Mouse (Mus musculus): ENCODE results near the gene Trip10. TPM values are rescaled to one million over a fixed set of nuclear protein-coding genes. Genes with fewer than 3 reads are reported as not detected.
A peak's percentile ranks its signal among the peaks of the same experiment; 100 is the strongest.

Gene Trip10
- total and polyA plus RNA-seq, 3 experiments, result 21.5 to 40.0 (median 22.9) TPM

DNA sequence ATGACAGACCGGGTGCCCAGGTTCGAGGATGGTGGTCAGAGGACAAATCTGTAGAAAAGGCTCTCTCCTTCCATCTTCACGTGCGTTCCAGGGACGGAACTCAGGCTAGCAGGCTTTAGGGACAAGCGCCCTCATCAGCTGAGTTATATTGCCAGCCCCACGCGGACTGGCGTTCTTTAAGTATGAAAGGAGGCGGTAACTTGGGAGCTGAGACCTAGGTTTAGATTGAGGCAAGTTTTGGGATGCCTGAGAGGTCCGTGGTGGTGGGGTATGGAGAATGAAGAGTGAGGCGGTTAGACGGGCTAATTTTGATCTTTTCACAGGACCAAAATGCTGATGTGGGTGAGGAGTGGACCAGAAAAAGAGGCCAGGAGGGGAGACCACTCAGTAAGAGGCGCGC lies 25.4 kb downstream of the Trip10 start:
- Histone ChIP-seq H3K36me3 (replicated peaks in 1 of 2; ENCODE audit: control insufficient read depth in 1 of 2, insufficient read depth in 1 of 2, low read length in 1 of 2) (no peaks in the 10 kb centered on the region), H3K4me1 (ENCODE audit: control insufficient read depth in 1 of 2, insufficient read depth in 2 of 2) (peaks cover 11 to 32% of the 10 kb centered on the region in 2 experiments; a peak in 3 of 4 replicates), H3K9ac (ENCODE audit: insufficient read depth, low read depth) (peak overlapping the region; percentile 24; the same call in 1 of the 2 replicates), H3K9me3 (replicated peaks; ENCODE audit: low read length) (no peaks in the 10 kb centered on the region), H3K4me2 (ENCODE audit: insufficient read depth, low read depth, poor library complexity, severe bottlenecking) (peak overlapping the region; percentile 87), H3K27me3 (replicated peaks) (peaks cover 3% of the 10 kb centered on the region), H3K4me3 (replicated peaks in 1 of 3; ENCODE audit: low read depth in 2 of 3, low read length in 2 of 3, poor library complexity in 1 of 3) (peak overlapping the region; percentile 61 to 69 (median 62)), H3K79me2 (replicated peaks; ENCODE audit: control insufficient read depth, extremely low read depth, insufficient read depth, poor library complexity, severe bottlenecking) (no peaks in the 10 kb centered on the region), H3K27ac (ENCODE audit: insufficient read depth, low read depth) (no peak overlapping the region)
- in situ Hi-C loops (cut with MboI; ENCODE audit: low pct_ligation_motif_present, low pct_unique_long_range_greater_than_20kb, low sequenced_read_pairs), result no loop called here
- TF ChIP-seq CHD1 (IDR thresholded peaks at IDR 0.05; ENCODE audit: low read depth, low read length) (no peak), MAZ (IDR thresholded peaks at IDR 0.05; ENCODE audit: low read depth, low read length) (no peak), MAFK (IDR thresholded peaks at IDR 0.05; ENCODE audit: insufficient replicate concordance, low read length) (no peak), ZMIZ1 (IDR thresholded peaks at IDR 0.05; ENCODE audit: low read depth, low read length) (no peak), ZC3H11A (IDR thresholded peaks at IDR 0.05; ENCODE audit: low read depth, low read length) (no peak), BHLHE40 (IDR thresholded peaks at IDR 0.05; ENCODE audit: low read depth, low read length) (no peak), ZKSCAN1 (IDR thresholded peaks at IDR 0.05; ENCODE audit: borderline replicate concordance, low read depth, low read length) (no peak), SMC3 (IDR thresholded peaks at IDR 0.05; ENCODE audit: low read depth, low read length) (no peak), TCF12 (IDR thresholded peaks at IDR 0.05; ENCODE audit: low read depth, low read length) (no peak; the same call in 1 of the 2 replicates), NRF1 (IDR thresholded peaks at IDR 0.05; ENCODE audit: low read depth, low read length) (no peak), EP300 (IDR thresholded peaks at IDR 0.05; ENCODE audit: low read length) (no peak), POLR2AphosphoS2 (IDR thresholded peaks at IDR 0.05; ENCODE audit: low read depth, low read length) (no peak), POLR2A (IDR thresholded peaks at IDR 0.05; ENCODE audit: low read depth, low read length) (no peak), JUND (conservative IDR thresholded peaks at IDR 0.05; ENCODE audit: low read depth, low read length) (no peak)
- dilution Hi-C loops (cut with MboI; ENCODE audit: extremely low pct_ligation_motif_present, extremely low pct_unique_long_range_greater_than_20kb, low sequenced_read_pairs), result no loop called here
- no peak for DNase-seq (ENCODE audit: extremely low read depth)

DNA sequence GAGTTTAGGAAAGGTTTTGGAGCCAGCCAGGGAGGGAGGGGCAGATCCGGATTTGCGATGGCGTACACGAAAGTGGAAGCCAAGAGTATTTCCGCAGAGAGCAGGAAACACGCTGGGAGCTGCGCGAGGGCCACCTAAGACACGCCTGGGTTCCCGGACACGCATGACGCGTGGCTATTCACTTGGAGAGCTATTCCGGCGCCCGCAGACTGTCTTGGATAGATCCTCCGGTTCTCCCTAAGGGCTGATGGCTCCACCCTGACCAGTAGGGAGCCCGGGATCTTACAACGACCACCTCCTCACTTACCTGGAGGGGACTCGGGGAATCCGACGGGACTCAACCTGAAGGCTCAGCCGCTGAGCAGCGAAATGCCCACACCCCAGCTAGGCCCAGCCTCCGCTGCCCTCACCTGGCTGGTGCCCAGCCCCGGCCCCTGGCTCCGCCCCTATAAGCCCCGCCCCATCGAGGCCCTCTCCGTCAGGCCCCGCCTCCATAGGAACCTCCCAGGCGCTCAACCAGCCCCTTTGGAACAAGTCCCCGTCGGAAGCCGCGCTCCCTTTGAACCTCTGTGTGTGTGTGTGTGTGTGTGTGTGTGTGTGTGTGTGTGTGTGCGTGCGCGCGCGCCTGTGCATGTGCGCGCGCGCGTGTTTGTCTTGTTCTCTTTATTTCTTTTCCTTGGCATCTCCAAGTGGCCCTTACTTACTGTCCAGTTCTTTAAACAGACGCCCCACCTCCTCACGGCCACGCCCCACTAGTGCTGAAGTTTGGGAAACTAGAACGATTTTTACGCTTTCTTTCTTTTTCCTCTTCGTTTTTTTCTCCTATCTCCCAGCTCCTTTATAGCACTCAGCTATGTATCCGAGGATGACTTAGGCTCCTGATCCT lies 26.1 kb downstream of the Trip10 start:
- H3K4me2 ChIP-seq (ENCODE audit: insufficient read depth, low read depth, poor library complexity, severe bottlenecking), result peak overlapping the region; percentile 87
- H3K36me3 ChIP-seq (replicated peaks in 1 of 2; ENCODE audit: control insufficient read depth in 1 of 2, insufficient read depth in 1 of 2, low read length in 1 of 2), result no peaks in the 10 kb centered on the region
- no peaks in the 10 kb centered on the region for H3K9me3 ChIP-seq (replicated peaks; ENCODE audit: low read length)
- H3K27ac ChIP-seq (ENCODE audit: insufficient read depth, low read depth), result no peak overlapping the region
- H3K9ac ChIP-seq (ENCODE audit: insufficient read depth, low read depth), result peak overlapping the region; percentile 24; the same call in 1 of the 2 replicates
- peak overlapping the region; percentile 61 to 69 (median 62) for H3K4me3 ChIP-seq (replicated peaks in 1 of 3; ENCODE audit: low read depth in 2 of 3, low read length in 2 of 3, poor library complexity in 1 of 3)
- in situ Hi-C loops (cut with MboI; ENCODE audit: low pct_ligation_motif_present, low pct_unique_long_range_greater_than_20kb, low sequenced_read_pairs), result no loop called here
- H3K27me3 ChIP-seq (replicated peaks), result peaks cover 3% of the 10 kb centered on the region
- H3K4me1 ChIP-seq (ENCODE audit: control insufficient read depth in 1 of 2, insufficient read depth in 2 of 2), result peaks cover 11 to 35% of the 10 kb centered on the region in 2 experiments; a peak in 3 of 4 replicates
- no peak for TF ChIP-seq USF1 (IDR thresholded peaks at IDR 0.05; ENCODE audit: low read depth, low read length)
- 0 out of 2 replicates have a peak, but pooled peaks have one; percentile 27 for TF ChIP-seq TCF12 (IDR thresholded peaks at IDR 0.05; ENCODE audit: low read depth, low read length)
- TF ChIP-seq POLR2A (IDR thresholded peaks at IDR 0.05; ENCODE audit: low read depth, low read length), result peak; percentile 51
- peak; percentile 37; the same call in 1 of the 2 replicates for TF ChIP-seq MXI1 (IDR thresholded peaks at IDR 0.05; ENCODE audit: low read depth, low read length)
- TF ChIP-seq UBTF (IDR thresholded peaks at IDR 0.05; ENCODE audit: low read depth, low read length), result no peak
- TF ChIP-seq NRF1 (IDR thresholded peaks at IDR 0.05; ENCODE audit: low read depth, low read length), result no peak; the same call in 1 of the 2 replicates
- TF ChIP-seq SIN3A (IDR thresholded peaks at IDR 0.05; ENCODE audit: low read length), result peak; percentile 21; the same call in 1 of the 2 replicates
- no peak for TF ChIP-seq IRF4 (IDR thresholded peaks at IDR 0.05; ENCODE audit: low read depth, low read length)
- TF ChIP-seq ZMIZ1 (IDR thresholded peaks at IDR 0.05; ENCODE audit: low read depth, low read length), result no peak
- no peak for TF ChIP-seq JUN (IDR thresholded peaks at IDR 0.05; ENCODE audit: insufficient read depth, low read depth, low read length)
- no peak for TF ChIP-seq ZC3H11A (IDR thresholded peaks at IDR 0.05; ENCODE audit: low read depth, low read length)
- TF ChIP-seq MAZ (IDR thresholded peaks at IDR 0.05; ENCODE audit: low read depth, low read length), result no peak
- peak; percentile 81 for DNase-seq (ENCODE audit: extremely low read depth)
- dilution Hi-C loops (cut with MboI; ENCODE audit: extremely low pct_ligation_motif_present, extremely low pct_unique_long_range_greater_than_20kb, low sequenced_read_pairs), result no loop called here
- H3K79me2 ChIP-seq (replicated peaks; ENCODE audit: control insufficient read depth, extremely low read depth, insufficient read depth, poor library complexity, severe bottlenecking), result peaks cover 4% of the 10 kb centered on the region; the same call in 1 of the 2 replicates
